Mouse (Mus musculus): ENCODE measurements around the gene Ell3.

GRCm38 (mm10) chr2:121450093-121450492, 6.0 kb upstream of the Ell3 start:
- TF ChIP-seq CTCF (IDR thresholded peaks at IDR 0.05): peak; percentile 22
- no peak for TF ChIP-seq EP300 (IDR thresholded peaks at IDR 0.05)
